8 mouse cellular contexts compared by ENCODE assay signal in genomic region chr9:68874544-68874943, GRCm38 (mm10).
"Had no signal": no experiment of that assay in that cellular context is flagged by ENCODE, and none has a peak within 500 bp of the region (broad histone marks: within the 10 kb centered on the region; RNA-seq: fewer than 3 reads in every experiment).

No protein-coding gene starts in this region.

- H3K27ac ChIP-seq: liver, embryonic 14.5 days; midbrain, embryonic 13.5 days; neural tube, embryonic 15.5 days; stomach, postnatal 0 days had no signal

- H3K9ac ChIP-seq: liver, embryonic 14.5 days; midbrain, embryonic 13.5 days; neural tube, embryonic 15.5 days had no signal

- H3K4me3 ChIP-seq: midbrain, embryonic 13.5 days; myocyte; neural tube, embryonic 15.5 days had no signal

- H3K4me2 ChIP-seq: midbrain, embryonic 13.5 days; neural tube, embryonic 15.5 days had no signal

- H3K9me3 ChIP-seq: midbrain, embryonic 13.5 days; neural tube, embryonic 15.5 days had no signal

- H3K27me3 ChIP-seq: midbrain, embryonic 13.5 days; neural tube, embryonic 15.5 days had no signal

- ATAC-seq: midbrain, embryonic 13.5 days had no signal

- H3K36me3 ChIP-seq: midbrain, embryonic 13.5 days; neural tube, embryonic 15.5 days had no signal

- DNase-seq: kidney, postnatal 25 days; lung, adult 18-20 months; thymus, postnatal 25 days had no signal
